Mouse (Mus musculus): Measurements from ENCODE around the gene Mucl3. TPM values are rescaled to one million over a fixed set of nuclear protein-coding genes. Genes with fewer than 3 reads are reported as not detected.
A peak's percentile ranks its signal among the peaks of the same experiment; 100 is the strongest.

Mucl3 gene
- total and polyA plus RNA-seq, 3 experiments, result 0.11 to 1.3 (median 0.34) TPM

DNA sequence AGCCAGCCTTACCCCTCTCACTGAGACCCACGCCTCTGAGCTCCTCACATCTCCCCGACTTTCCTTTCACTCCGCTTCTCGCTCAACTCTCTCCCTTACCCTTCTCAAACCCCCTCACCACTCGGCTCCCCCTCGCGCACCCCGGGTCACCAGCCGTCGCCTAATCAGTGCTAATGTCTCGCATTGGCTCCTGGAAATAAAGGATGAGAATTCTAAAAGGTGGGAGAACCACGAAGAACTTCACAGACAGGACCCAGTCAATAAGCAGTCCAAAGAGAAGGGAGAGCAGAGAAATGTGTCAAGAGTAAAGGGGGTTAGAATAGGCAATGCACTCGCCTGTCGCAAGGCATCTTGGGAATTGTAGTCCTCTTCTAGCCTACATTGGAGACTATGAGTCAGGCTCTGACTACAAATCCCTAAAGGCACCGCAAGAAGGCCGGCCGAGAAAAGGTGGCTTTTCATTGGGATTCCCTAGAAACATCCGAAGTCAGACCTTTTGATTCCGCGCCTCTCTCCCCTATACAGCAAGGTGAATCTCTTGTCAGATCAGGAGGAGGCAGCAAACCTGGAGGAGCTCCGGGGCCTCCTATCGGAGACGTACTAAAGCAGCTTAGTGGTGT, 30.0 kb upstream of the Mucl3 start, which contains the start of gene Gtf2h4:
Gene Gtf2h4, minus strand, starts transcription at position 324 of the 620 bp plus-strand sequence.
- Histone ChIP-seq H3K4me2 (ENCODE audit: insufficient read depth, low read depth, poor library complexity, severe bottlenecking) (peak within 1 kb of the TSS; percentile 55), H3K9me3 (replicated peaks; ENCODE audit: low read length) (no peaks in the 10 kb centered on the region), H3K36me3 (replicated peaks in 1 of 2; ENCODE audit: control insufficient read depth in 1 of 2, insufficient read depth in 1 of 2, low read length in 1 of 2) (peaks cover 16 to 30% of the 10 kb centered on the region in 2 experiments), H3K27ac (ENCODE audit: insufficient read depth, low read depth) (no peak within 1 kb of the TSS), H3K9ac (ENCODE audit: insufficient read depth, low read depth) (peak within 1 kb of the TSS; percentile 90), H3K79me2 (replicated peaks; ENCODE audit: control insufficient read depth, extremely low read depth, insufficient read depth, poor library complexity, severe bottlenecking) (no peaks in the 10 kb centered on the region), H3K4me3 (replicated peaks in 1 of 3; ENCODE audit: low read depth in 2 of 3, low read length in 2 of 3, poor library complexity in 1 of 3) (peak within 1 kb of the TSS; percentile 62 to 78 (median 67)), H3K4me1 (ENCODE audit: control insufficient read depth in 1 of 2, insufficient read depth in 2 of 2) (peaks cover 6 to 19% of the 10 kb centered on the region in 2 experiments; a peak in 3 of 4 replicates), H3K27me3 (replicated peaks) (no peaks in the 10 kb centered on the region)
- TF ChIP-seq GABPA (IDR thresholded peaks at IDR 0.05; ENCODE audit: insufficient replicate concordance, low read depth, low read length), result peak; percentile 61; the same call in 1 of the 2 replicates
- peak; percentile 98 for TF ChIP-seq HCFC1 (IDR thresholded peaks at IDR 0.05; ENCODE audit: low read depth, low read length)
- no peak for TF ChIP-seq MAZ (IDR thresholded peaks at IDR 0.05; ENCODE audit: low read depth, low read length)
- TF ChIP-seq NELFE (IDR thresholded peaks at IDR 0.05; ENCODE audit: low read depth, low read length), result peak; percentile 67
- TF ChIP-seq POLR2A (IDR thresholded peaks at IDR 0.05; ENCODE audit: low read depth, low read length), result peak; percentile 65
- no peak for TF ChIP-seq MEF2A (IDR thresholded peaks at IDR 0.05; ENCODE audit: borderline replicate concordance, low read depth, low read length)
- no peak for TF ChIP-seq CHD1 (IDR thresholded peaks at IDR 0.05; ENCODE audit: low read depth, low read length)
- peak; percentile 46; the same call in 1 of the 2 replicates for TF ChIP-seq MXI1 (IDR thresholded peaks at IDR 0.05; ENCODE audit: low read depth, low read length)
- peak; percentile 61 for TF ChIP-seq IRF4 (IDR thresholded peaks at IDR 0.05; ENCODE audit: low read depth, low read length)
- peak; percentile 97 for TF ChIP-seq KAT2A (IDR thresholded peaks at IDR 0.05; ENCODE audit: insufficient replicate concordance, low read length)
- TF ChIP-seq TBP (conservative IDR thresholded peaks at IDR 0.05; ENCODE audit: low read depth, low read length), result peak; percentile 91
- no peak for TF ChIP-seq ETS1 (conservative IDR thresholded peaks at IDR 0.05; ENCODE audit: low read depth, low read length)
- TF ChIP-seq ELF1 (IDR thresholded peaks at IDR 0.05; ENCODE audit: low read depth, low read length), result peak; percentile 32; the same call in 1 of the 2 replicates
- peak; percentile 98 for TF ChIP-seq JUND (conservative IDR thresholded peaks at IDR 0.05; ENCODE audit: low read depth, low read length)
- TF ChIP-seq MYC (IDR thresholded peaks at IDR 0.05; ENCODE audit: low read depth, low read length), result peak; percentile 77; the same call in 1 of the 2 replicates
- TF ChIP-seq JUN (IDR thresholded peaks at IDR 0.05; ENCODE audit: insufficient read depth, low read depth, low read length), result peak; percentile 92
- peak; percentile 62; the same call in 1 of the 2 replicates for TF ChIP-seq SIN3A (IDR thresholded peaks at IDR 0.05; ENCODE audit: low read length)
- no peak for TF ChIP-seq UBTF (IDR thresholded peaks at IDR 0.05; ENCODE audit: low read depth, low read length)
- no peak for TF ChIP-seq PAX5 (IDR thresholded peaks at IDR 0.05; ENCODE audit: low read length)
- TF ChIP-seq TCF12 (IDR thresholded peaks at IDR 0.05; ENCODE audit: low read depth, low read length), result peak; percentile 34; the same call in 1 of the 2 replicates
- TF ChIP-seq MAX (IDR thresholded peaks at IDR 0.05; ENCODE audit: low read length), result peak; percentile 48; the same call in 1 of the 2 replicates
- TF ChIP-seq ZC3H11A (IDR thresholded peaks at IDR 0.05; ENCODE audit: low read depth, low read length), result no peak
- TF ChIP-seq E2F4 (IDR thresholded peaks at IDR 0.05; ENCODE audit: insufficient replicate concordance, low read depth, low read length), result no peak
- TF ChIP-seq MAFK (IDR thresholded peaks at IDR 0.05; ENCODE audit: insufficient replicate concordance, low read length), result no peak
- TF ChIP-seq CTCF (conservative IDR thresholded peaks at IDR 0.05 in 1 of 2, IDR thresholded peaks at IDR 0.05 in 1 of 2; ENCODE audit: low read depth in 2 of 2, low read length in 2 of 2), result peak in 1 of 2 experiments; percentile 18; a peak in 1 of 4 replicates
- TF ChIP-seq ZMIZ1 (IDR thresholded peaks at IDR 0.05; ENCODE audit: low read depth, low read length), result no peak
- TF ChIP-seq USF1 (IDR thresholded peaks at IDR 0.05; ENCODE audit: low read depth, low read length), result no peak
- TF ChIP-seq POLR2AphosphoS2 (IDR thresholded peaks at IDR 0.05; ENCODE audit: low read depth, low read length), result peak; percentile 44; the same call in 1 of the 2 replicates
- no peak for TF ChIP-seq SMC3 (IDR thresholded peaks at IDR 0.05; ENCODE audit: low read depth, low read length)
- no peak for TF ChIP-seq CHD2 (IDR thresholded peaks at IDR 0.05; ENCODE audit: low read length)
- no peak; the same call in 1 of the 2 replicates for TF ChIP-seq NRF1 (IDR thresholded peaks at IDR 0.05; ENCODE audit: low read depth, low read length)
- TF ChIP-seq USF2 (conservative IDR thresholded peaks at IDR 0.05; ENCODE audit: low read depth, low read length), result no peak
- no peak for TF ChIP-seq RAD21 (IDR thresholded peaks at IDR 0.05; ENCODE audit: low read depth, low read length)
- TF ChIP-seq RCOR1 (conservative IDR thresholded peaks at IDR 0.05; ENCODE audit: low read depth, low read length), result no peak
- no peak for TF ChIP-seq ZNF384 (IDR thresholded peaks at IDR 0.05; ENCODE audit: low read depth, low read length)
- TF ChIP-seq ZKSCAN1 (IDR thresholded peaks at IDR 0.05; ENCODE audit: borderline replicate concordance, low read depth, low read length), result no peak
- in situ Hi-C loops (cut with MboI; ENCODE audit: low pct_ligation_motif_present, low pct_unique_long_range_greater_than_20kb, low sequenced_read_pairs) (no loop called here), dilution Hi-C loops (cut with MboI; ENCODE audit: extremely low pct_ligation_motif_present, extremely low pct_unique_long_range_greater_than_20kb, low sequenced_read_pairs) (no loop called here)
- DNase-seq (ENCODE audit: extremely low read depth), result peak; percentile 99
